Mouse (Mus musculus) heart, adult 18-20 months (tissue): ENCODE data around the gene Aebp2. TPM values are rescaled to one million over a fixed set of nuclear protein-coding genes. Genes with fewer than 3 reads are reported as not detected.
A peak's percentile ranks its signal among the peaks of the same experiment; 100 is the strongest.

Experiments used
- DNase-seq, 2 experiments: peaks; one replicate each; pipeline ENCODE4 v3.0.0; 2021 to 2022; ENCODE audit warnings: mixed read lengths in 1 of 2
- total RNA-seq, 2 experiments: library from RNA; stranded (reverse); gene quantifications; 2 replicates each; pipeline ENCODE4 v1.2.3; 2021

Aebp2 gene
- total RNA-seq, 2 experiments from 2014 or later, result 39.3 to 39.6 TPM

GRCm38 (mm10) chr6:140696192-140696879 lies 73.9 kb downstream of the Aebp2 start:
- no peak for DNase-seq

- DNase-seq, result no peak
Observed at GRCm38 (mm10) chr6:140697994-140698393, 75.5 kb downstream of the Aebp2 start.

- no peak for DNase-seq
Observed at GRCm38 (mm10) chr6:140698596-140698995, 76.1 kb downstream of the Aebp2 start.

GRCm38 (mm10) chr6:140701259-140701658 lies 78.8 kb downstream of the Aebp2 start:
- no peak for DNase-seq

GRCm38 (mm10) chr6:140705132-140705531 lies 82.7 kb downstream of the Aebp2 start:
- DNase-seq, result no peak

GRCm38 (mm10) chr6:140706056-140706455 lies 83.6 kb downstream of the Aebp2 start:
- DNase-seq, result no peak

- no peak for DNase-seq
Observed at GRCm38 (mm10) chr6:140708059-140708458, 85.6 kb downstream of the Aebp2 start.

- DNase-seq, result no peak
Observed at GRCm38 (mm10) chr6:140709415-140710107, 87.1 kb downstream of the Aebp2 start.

GRCm38 (mm10) chr6:140712754-140713153 lies 90.3 kb downstream of the Aebp2 start:
- peak; percentile 42 to 81 for DNase-seq

- DNase-seq, result peak; percentile 66 to 86
Observed at GRCm38 (mm10) chr6:140714905-140715365, 92.5 kb downstream of the Aebp2 start.

GRCm38 (mm10) chr6:140722058-140722457 lies 99.6 kb downstream of the Aebp2 start:
- DNase-seq, result no peak

Other genes starting within 250 kb of the Aebp2 start
- gene Plekha5, start 198.6 kb upstream of the Aebp2 start, total RNA-seq, result 10 to 100 TPM; 21.5 to 28.3 TPM
- not detected for gene Gm11077, start 106.6 kb downstream of the Aebp2 start, total RNA-seq